Mouse (Mus musculus) layer of hippocampus, adult 6 months (tissue): ENCODE results near the gene Pnpla3. TPM values are rescaled to one million over a fixed set of nuclear protein-coding genes. Genes with fewer than 3 reads are reported as not detected.

ENCODE experiments used
- long read RNA-seq, 2 experiments: library from polyadenylated mRNA; unstranded; transcript quantifications; one replicate each; pipeline ENCODE4 v2.0.0; 2019 to 2020
- microRNA-seq: library from miRNA; unstranded; fragments of <30 nt; microRNA quantifications from one replicate; pipeline ENCODE4 v1.2.0, GENCODE M21; 2020
- polyA plus RNA-seq: library from polyadenylated mRNA; unstranded; fragments of <200 nt; fragmentation: Nextera tagmentation; gene quantifications from 2 replicates; pipeline ENCODE4 v1.2.3, GENCODE M21; 2021

The Pnpla3 gene
- 0.97 and 1.8 TPM in 2 replicates for polyA plus RNA-seq
- long read RNA-seq, experiment 1, partial matches to known transcripts: 0 of 2 reads
- long read RNA-seq, experiment 1, other reads (novel, unspliced or antisense): 2 of 2 reads
- long read RNA-seq, experiment 2, partial matches to known transcripts: 3 of 9 reads
- long read RNA-seq, experiment 2, other reads (novel, unspliced or antisense): 6 of 9 reads

DNA sequence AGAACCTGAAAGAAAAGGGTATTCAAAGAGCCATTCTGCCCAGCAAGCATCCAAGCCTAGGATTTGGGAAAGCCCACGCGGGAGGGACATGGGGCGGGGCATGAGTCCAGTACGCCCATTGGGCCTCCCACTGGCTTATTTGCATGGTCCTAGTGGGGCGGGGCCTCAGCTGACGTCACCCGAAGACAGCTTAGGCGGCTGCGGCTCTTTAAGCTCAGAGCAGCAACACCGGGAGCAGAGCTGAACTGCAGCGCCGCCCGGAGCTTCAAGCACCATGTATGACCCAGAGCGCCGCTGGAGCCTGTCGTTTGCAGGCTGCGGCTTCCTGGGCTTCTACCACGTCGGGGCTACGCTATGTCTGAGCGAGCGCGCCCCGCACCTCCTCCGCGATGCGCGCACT is at the start of gene Pnpla3:
Pnpla3 (plus strand) TSS at position 238 of the 400 bp plus-strand sequence.

DNA sequence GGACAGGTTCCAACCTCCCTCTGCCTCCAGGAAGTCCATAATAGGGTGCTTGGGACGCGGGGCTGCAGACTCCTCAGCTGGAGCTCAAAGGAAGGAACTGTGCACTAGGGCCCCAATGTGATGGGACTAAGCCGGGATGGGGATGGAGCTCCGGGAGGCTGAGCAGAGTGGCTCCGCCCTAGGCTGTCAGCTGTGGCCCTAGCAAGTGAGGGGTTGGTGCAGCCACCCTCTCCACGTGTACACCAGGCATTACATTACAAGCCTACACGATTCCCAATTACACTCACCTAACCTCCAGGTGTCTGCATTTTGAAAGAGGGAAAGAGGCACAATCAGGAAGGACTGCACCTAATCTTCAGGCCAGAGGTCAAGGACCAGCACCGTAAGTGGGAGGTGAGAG is 44.6 kb upstream of the Pnpla3 start, which contains the start of gene Pnpla5:
Pnpla5 (minus strand) TSS at position 101 of the 400 bp plus-strand sequence.

DNA sequence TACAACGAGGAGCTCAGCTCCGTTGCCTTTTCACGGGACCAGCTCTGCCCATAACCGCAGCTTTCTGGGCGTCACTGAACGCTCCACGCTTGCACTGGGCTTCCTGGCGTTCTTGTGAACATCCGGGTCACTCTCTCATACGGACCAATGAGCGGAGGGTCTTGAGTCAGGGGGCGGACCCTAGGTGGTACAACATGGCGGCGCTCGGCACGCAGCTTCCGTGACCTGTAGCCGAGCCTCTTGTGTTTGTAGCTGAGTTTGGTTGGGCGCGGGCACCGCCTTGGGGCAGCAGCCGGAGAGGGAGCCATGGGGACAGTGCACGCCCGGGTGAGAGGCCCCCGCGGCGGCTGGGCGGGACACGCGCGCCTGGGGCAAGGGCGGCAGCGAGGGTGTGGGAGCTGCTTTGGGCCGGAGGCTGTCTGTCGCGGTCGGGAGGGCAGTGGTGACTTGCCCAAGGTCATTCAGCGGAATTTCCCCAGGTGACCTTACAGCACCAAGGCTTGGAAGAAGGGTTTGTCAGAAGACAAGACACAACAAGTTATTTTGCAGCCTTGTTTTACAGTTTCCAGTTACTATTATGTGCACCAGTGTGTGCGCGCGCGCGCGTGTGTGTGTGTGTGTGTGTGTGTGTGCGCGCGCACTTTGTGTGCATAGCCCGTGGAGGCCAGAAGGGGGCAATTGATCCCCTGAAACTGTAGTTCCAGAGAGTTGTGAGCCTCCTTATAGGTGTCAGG is 24.6 kb downstream of the Pnpla3 start, which contains the start of gene Samm50:
Samm50 (plus strand) TSS at position 184 of the 734 bp plus-strand sequence.

GRCm38 (mm10) chr15:84231721-84232561 is 64.3 kb downstream of the Pnpla3 start, which contains the start of gene Parvb:
Gene Parvb (plus strand): TSS chr15:84232043.

Small RNA genes within 50 kb of the gene (microRNA-seq; reads per million reads assigned to microRNA genes)
- gene Mir6392: not detected

Other genes with a start within 250 kb of the Pnpla3 start
- 2.6 and 3.5 TPM in 2 replicates for gene Efcab6, start 102.5 kb upstream of the Pnpla3 start, polyA plus RNA-seq
- 307 and 316 TPM in 2 replicates for gene Sult4a1, start 62.1 kb upstream of the Pnpla3 start, polyA plus RNA-seq
- not detected in 2 replicates for gene Pnpla5, start 44.7 kb upstream of the Pnpla3 start, polyA plus RNA-seq
- 42.2 and 45.9 TPM in 2 replicates for gene Samm50, start 24.4 kb downstream of the Pnpla3 start, polyA plus RNA-seq
- 1.8 and 2.1 TPM in 2 replicates for gene Parvb, start 64.2 kb downstream of the Pnpla3 start, polyA plus RNA-seq
- 8.2 and 8.8 TPM in 2 replicates for gene Parvg, start 156.2 kb downstream of the Pnpla3 start, polyA plus RNA-seq